Mouse (Mus musculus) megakaryocyte, embryonic 14.5 days (primary cell): Measurements from ENCODE around the gene Hrk.

ENCODE experiments used
- FLI1 ChIP-seq: IDR thresholded peaks from 2 replicates; pipeline ENCODE4 v1.6.1; 2012; ENCODE audit warnings: low read length, inconsistent platforms, mixed read lengths
- GATA1 ChIP-seq: IDR thresholded peaks from 3 replicates; pipeline ENCODE4 v1.6.1; 2012; ENCODE audit warnings: mixed read lengths, low read length, inconsistent platforms, borderline replicate concordance

DNA sequence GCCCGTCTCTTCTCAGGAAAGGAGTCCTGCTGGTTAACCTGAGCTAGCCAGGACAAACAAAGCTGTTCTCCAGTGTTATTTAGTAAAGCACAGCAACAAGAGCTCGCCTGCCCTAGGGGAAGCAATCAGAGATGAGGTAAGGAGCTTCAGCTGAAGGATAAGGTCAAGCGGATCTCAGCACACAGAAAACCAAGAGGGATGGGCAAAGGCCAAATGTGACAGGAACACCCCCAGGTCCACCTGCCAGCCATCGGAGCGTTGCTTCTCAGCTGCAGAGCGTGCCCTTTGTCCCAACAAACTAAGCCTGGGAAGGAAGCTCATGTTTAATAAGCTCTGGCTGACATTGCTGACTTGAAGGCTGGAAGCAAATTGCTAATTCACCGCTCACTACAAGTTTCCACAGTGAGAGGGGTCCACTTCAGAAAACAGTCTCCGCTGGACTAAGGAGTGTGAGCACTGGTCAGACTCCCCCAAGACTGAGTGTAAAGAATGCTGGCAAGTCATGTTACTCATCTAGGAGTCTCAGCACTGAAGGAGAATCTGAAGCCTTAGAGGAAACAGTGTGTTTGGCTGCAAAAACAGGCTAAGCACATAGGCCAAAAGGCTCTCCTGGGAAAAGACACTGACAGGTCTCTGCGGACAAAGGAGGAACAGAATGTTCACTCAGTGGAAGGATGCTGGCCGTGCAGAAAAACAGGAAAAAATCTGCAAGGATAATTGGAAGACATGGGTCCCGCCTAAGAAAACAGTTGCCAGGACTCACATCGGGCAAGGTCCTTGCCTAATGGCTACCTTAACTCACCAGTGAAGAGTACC, 21.0 kb upstream of the Hrk start:
- TF ChIP-seq GATA1 (no peak), FLI1 (no peak)
